Mouse (Mus musculus) lung, postnatal 0 days (tissue): ENCODE measurements around the gene Gm4869.

Experiments
- CTCF ChIP-seq: IDR thresholded peaks from 2 replicates; pipeline ENCODE4 v1.5.1; 2016; ENCODE audit warnings: antibody characterized with exemption, mild to moderate bottlenecking
- EP300 ChIP-seq: IDR thresholded peaks from 2 replicates; pipeline ENCODE4 v1.6.1; 2016; ENCODE audit warnings: antibody characterized with exemption, mild to moderate bottlenecking, control low read depth

DNA sequence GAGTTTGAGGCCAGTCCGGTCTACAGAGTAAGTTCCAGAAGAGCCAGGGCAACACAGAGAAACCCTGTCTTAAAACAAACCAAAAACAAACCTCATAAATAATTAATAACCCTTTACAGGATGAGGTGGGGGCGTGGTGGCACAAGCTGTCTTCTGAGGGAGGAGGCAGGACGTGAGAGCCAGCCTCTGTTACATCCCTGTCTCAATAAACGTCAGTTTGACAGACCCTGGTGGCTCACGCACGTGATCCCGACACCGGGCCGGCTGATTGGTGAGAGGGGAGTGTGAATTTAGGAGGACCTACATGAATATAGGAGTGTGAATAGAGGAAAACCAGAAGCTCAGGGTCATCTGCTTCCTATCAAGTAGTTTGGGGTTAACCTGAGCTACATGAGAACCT is 63.8 kb downstream of the Gm4869 start:
- TF ChIP-seq EP300: no peak
- TF ChIP-seq CTCF: no peak
